Mouse (Mus musculus): ENCODE measurements around the gene Crisp2. TPM values are rescaled to one million over a fixed set of nuclear protein-coding genes. Genes with fewer than 3 reads are reported as not detected.

Gene Crisp2
- total RNA-seq (2014; rRNA removed; ENCODE audit: low replicate concordance) (not detected in 2 replicates), polyA plus RNA-seq (2015; fragmentation: Nextera tagmentation; extraction: Ambion mirVana) (not detected in 2 replicates)

DNA sequence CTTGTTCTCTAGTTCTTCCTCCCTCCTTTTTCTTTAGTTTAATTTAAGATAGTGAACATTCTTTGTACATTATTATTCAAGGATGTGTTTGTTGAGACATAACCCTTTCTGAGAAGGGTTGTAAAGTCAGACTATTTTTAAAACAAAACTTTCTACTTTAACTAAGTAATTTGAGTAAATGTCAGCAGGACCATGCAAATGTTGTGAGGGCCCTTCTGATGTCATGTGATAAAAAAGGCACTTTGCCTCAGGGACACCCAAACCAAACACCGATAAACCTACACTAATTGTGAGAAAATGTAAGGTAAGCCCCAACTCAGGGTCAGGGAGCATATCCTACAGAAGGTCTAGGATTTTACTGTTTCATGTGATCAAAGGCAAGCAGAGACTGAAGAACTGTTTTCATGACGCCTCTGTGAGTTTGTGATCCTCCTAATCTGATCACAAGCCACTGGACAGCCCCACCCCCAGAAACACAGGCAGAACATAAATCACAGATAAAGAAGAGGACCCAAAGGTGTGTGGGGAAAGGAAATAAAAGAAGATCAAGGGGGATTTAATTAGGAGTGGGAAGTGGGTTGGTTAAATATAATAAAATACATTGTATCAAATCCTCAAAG is at the start of gene Crisp2:
TSS of gene Crisp2 (minus strand) at position 51 of the 620 bp plus-strand sequence.
- no peak within 1 kb of the TSS for H3K4me2 ChIP-seq (ENCODE audit: low read depth, low read length)
- DNase-seq (ENCODE audit: low spot score) (no peak), ATAC-seq (ENCODE audit: insufficient read depth, low read depth) (no peak)
- H3K9ac ChIP-seq (replicated peaks; ENCODE audit: low read depth, low read length), result no peak within 1 kb of the TSS
- WGBS, result 52% methylated on average over 2 of the region's 2 CpGs
- H3K4me1 ChIP-seq (ENCODE audit: control insufficient read depth, insufficient read depth), result no peaks in the 10 kb centered on the region
- no peak within 1 kb of the TSS for H3K4me3 ChIP-seq (ENCODE audit: low read depth, low read length)
- no peak within 1 kb of the TSS for H3K27ac ChIP-seq (ENCODE audit: low read depth)
- TF ChIP-seq CTCF (IDR thresholded peaks at IDR 0.05; ENCODE audit: low read depth), result no peak
- no peak for TF ChIP-seq EP300 (IDR thresholded peaks at IDR 0.05; ENCODE audit: low read depth)
- H3K27me3 ChIP-seq (ENCODE audit: control insufficient read depth, insufficient read depth, low read length), result no peaks in the 10 kb centered on the region
- no peaks in the 10 kb centered on the region for H3K36me3 ChIP-seq (replicated peaks; ENCODE audit: control insufficient read depth, insufficient read depth, low read length)
- no peaks in the 10 kb centered on the region for H3K9me3 ChIP-seq (replicated peaks; ENCODE audit: control insufficient read depth, low read length)

DNA sequence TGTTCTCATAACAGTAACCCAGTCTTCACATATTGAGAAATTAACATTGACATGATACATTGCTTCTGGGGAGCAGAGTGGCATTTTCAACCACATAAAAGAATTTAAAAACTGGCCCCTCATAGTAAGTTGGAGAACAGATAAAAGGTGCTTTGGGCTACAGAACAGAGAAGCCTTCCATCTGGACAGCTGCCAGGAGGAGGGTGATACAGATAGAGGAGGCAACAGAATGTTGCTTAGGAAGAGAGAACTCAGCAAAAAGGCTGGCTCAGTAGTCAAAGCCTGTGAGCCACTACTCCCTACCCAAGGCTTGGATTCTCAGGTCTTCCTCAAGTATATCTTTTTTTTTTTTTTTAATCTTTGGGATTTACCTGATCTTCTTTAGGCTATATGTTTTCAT is 48.3 kb upstream of the Crisp2 start:
- DNase-seq (ENCODE audit: low spot score), result no peak
- Histone ChIP-seq H3K27ac (ENCODE audit: low read depth) (no peak overlapping the region), H3K27me3 (ENCODE audit: control insufficient read depth, insufficient read depth, low read length) (no peaks in the 10 kb centered on the region), H3K36me3 (replicated peaks; ENCODE audit: control insufficient read depth, insufficient read depth, low read length) (no peaks in the 10 kb centered on the region), H3K4me1 (ENCODE audit: control insufficient read depth, insufficient read depth) (no peaks in the 10 kb centered on the region), H3K9me3 (replicated peaks; ENCODE audit: control insufficient read depth, low read length) (no peaks in the 10 kb centered on the region), H3K9ac (replicated peaks; ENCODE audit: low read depth, low read length) (no peak overlapping the region), H3K4me3 (ENCODE audit: low read depth, low read length) (no peak overlapping the region), H3K4me2 (ENCODE audit: low read depth, low read length) (no peak overlapping the region)
- no peak for ATAC-seq (ENCODE audit: insufficient read depth, low read depth)
- TF ChIP-seq CTCF (IDR thresholded peaks at IDR 0.05; ENCODE audit: low read depth) (no peak), EP300 (IDR thresholded peaks at IDR 0.05; ENCODE audit: low read depth) (no peak)

DNA sequence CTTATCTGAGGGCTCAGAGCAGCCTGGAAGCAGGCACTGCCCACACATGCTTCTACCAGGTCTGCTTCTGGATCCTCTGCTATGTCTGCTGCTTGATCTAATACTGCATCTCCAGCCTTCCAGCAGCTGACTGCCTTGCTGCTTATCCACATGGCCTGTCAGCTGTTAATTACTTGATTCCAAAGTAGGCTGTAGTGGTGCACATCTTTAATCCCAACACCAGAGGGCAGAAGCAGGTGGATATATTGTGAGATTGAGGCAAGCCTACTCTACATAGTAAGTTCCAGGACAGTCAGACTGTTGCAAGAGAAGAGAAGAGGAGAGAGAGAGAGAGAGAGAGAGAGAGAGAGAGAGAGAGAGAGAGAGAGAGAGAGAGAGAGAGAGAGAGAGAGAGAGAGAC is 30.5 kb upstream of the Crisp2 start:
- DNase-seq (ENCODE audit: low spot score), result peak; percentile 54
- Histone ChIP-seq H3K27me3 (ENCODE audit: control insufficient read depth, insufficient read depth, low read length) (no peaks in the 10 kb centered on the region), H3K27ac (ENCODE audit: low read depth) (no peak overlapping the region), H3K9ac (replicated peaks; ENCODE audit: low read depth, low read length) (no peak overlapping the region), H3K36me3 (replicated peaks; ENCODE audit: control insufficient read depth, insufficient read depth, low read length) (no peaks in the 10 kb centered on the region), H3K4me3 (ENCODE audit: low read depth, low read length) (no peak overlapping the region), H3K4me2 (ENCODE audit: low read depth, low read length) (no peak overlapping the region), H3K4me1 (ENCODE audit: control insufficient read depth, insufficient read depth) (no peaks in the 10 kb centered on the region), H3K9me3 (replicated peaks; ENCODE audit: control insufficient read depth, low read length) (no peaks in the 10 kb centered on the region)
- TF ChIP-seq CTCF (IDR thresholded peaks at IDR 0.05; ENCODE audit: low read depth) (peak; percentile 74), EP300 (IDR thresholded peaks at IDR 0.05; ENCODE audit: low read depth) (no peak)
- no peak for ATAC-seq (ENCODE audit: insufficient read depth, low read depth)

DNA sequence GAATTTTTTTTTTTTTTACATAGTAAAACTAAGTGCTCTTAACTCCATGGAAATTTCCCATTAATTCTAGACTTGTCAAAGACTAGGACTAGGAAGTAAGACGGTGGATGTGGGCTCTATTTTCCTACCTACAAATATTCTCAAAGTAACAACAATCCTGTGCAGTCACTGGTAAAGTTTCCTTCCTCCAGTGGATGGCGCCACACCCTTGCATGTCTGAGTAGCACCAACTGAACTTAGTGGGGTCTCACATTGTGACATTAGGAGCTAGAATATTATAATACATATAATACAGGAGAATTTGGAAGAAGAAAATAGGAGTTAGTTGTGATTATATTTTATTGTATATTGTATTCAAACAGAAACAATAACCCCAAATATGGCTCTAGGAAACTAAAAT is 25.1 kb upstream of the Crisp2 start:
- no peaks in the 10 kb centered on the region for H3K9me3 ChIP-seq (replicated peaks; ENCODE audit: control insufficient read depth, low read length)
- no peak overlapping the region for H3K9ac ChIP-seq (replicated peaks; ENCODE audit: low read depth, low read length)
- ATAC-seq (ENCODE audit: insufficient read depth, low read depth) (no peak), DNase-seq (ENCODE audit: low spot score) (no peak)
- no peaks in the 10 kb centered on the region for H3K27me3 ChIP-seq (ENCODE audit: control insufficient read depth, insufficient read depth, low read length)
- no peaks in the 10 kb centered on the region for H3K4me1 ChIP-seq (ENCODE audit: control insufficient read depth, insufficient read depth)
- no peak for TF ChIP-seq EP300 (IDR thresholded peaks at IDR 0.05; ENCODE audit: low read depth)
- peak; percentile 15; the same call in 1 of the 2 replicates for TF ChIP-seq CTCF (IDR thresholded peaks at IDR 0.05; ENCODE audit: low read depth)
- H3K4me3 ChIP-seq (ENCODE audit: low read depth, low read length), result no peak overlapping the region
- H3K27ac ChIP-seq (ENCODE audit: low read depth), result no peak overlapping the region
- H3K4me2 ChIP-seq (ENCODE audit: low read depth, low read length), result no peak overlapping the region
- no peaks in the 10 kb centered on the region for H3K36me3 ChIP-seq (replicated peaks; ENCODE audit: control insufficient read depth, insufficient read depth, low read length)
- WGBS, result 35% methylated on average over 2 of the region's 2 CpGs

DNA sequence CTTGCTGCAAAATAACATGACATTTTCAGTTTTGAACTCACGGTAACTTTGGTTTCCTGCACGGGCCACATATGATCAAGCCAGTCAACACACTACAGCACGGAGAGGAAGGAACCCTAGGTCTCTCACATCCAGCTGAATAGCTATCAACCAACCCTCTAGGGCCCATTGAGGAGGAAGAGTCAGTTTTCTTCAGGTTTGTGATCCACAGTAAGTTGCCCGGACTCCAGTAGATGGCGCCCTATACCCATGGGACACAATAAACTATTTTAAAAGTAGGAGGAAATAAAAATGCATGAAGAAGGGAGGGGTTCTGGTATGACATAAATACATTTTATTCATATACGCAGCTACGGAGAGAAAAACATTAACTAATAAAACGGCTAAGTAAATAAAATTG is 17.7 kb upstream of the Crisp2 start:
- H3K36me3 ChIP-seq (replicated peaks; ENCODE audit: control insufficient read depth, insufficient read depth, low read length), result no peaks in the 10 kb centered on the region
- no peak overlapping the region for H3K4me2 ChIP-seq (ENCODE audit: low read depth, low read length)
- no peak for ATAC-seq (ENCODE audit: insufficient read depth, low read depth)
- H3K27ac ChIP-seq (ENCODE audit: low read depth), result no peak overlapping the region
- no peak for DNase-seq (ENCODE audit: low spot score)
- H3K27me3 ChIP-seq (ENCODE audit: control insufficient read depth, insufficient read depth, low read length), result no peaks in the 10 kb centered on the region
- no peak overlapping the region for H3K9ac ChIP-seq (replicated peaks; ENCODE audit: low read depth, low read length)
- TF ChIP-seq CTCF (IDR thresholded peaks at IDR 0.05; ENCODE audit: low read depth), result peak; percentile 57
- TF ChIP-seq EP300 (IDR thresholded peaks at IDR 0.05; ENCODE audit: low read depth), result no peak
- H3K9me3 ChIP-seq (replicated peaks; ENCODE audit: control insufficient read depth, low read length), result no peaks in the 10 kb centered on the region
- no peaks in the 10 kb centered on the region for H3K4me1 ChIP-seq (ENCODE audit: control insufficient read depth, insufficient read depth)
- WGBS, result 42% methylated on average over 8 of the region's 8 CpGs
- no peak overlapping the region for H3K4me3 ChIP-seq (ENCODE audit: low read depth, low read length)

DNA sequence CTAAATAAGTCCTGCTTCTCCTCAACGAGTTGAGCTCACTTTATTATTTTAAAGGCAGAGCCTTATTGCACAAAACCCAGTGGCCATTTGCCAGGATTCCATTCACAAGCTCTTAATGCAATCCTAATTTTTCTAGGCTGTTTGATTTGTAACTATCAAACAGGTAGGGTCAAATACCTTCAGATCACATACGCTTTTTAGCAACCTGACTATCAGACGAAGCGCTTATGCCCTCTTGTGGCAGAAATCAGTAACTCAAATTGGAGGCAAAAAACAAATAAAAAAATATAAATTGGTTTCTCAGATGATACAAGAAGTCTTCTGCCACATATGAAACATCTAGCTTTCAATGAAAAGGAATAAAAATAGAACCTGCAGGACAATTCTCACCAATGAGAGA is 17.0 kb upstream of the Crisp2 start:
- TF ChIP-seq CTCF (IDR thresholded peaks at IDR 0.05; ENCODE audit: low read depth), result peak; percentile 28; the same call in 1 of the 2 replicates
- no peak for TF ChIP-seq EP300 (IDR thresholded peaks at IDR 0.05; ENCODE audit: low read depth)
- DNase-seq (ENCODE audit: low spot score) (no peak), ATAC-seq (ENCODE audit: insufficient read depth, low read depth) (no peak)
- WGBS, result 25% methylated on average over 4 of the region's 4 CpGs
- H3K27ac ChIP-seq (ENCODE audit: low read depth), result no peak overlapping the region
- no peak overlapping the region for H3K4me3 ChIP-seq (ENCODE audit: low read depth, low read length)
- H3K9me3 ChIP-seq (replicated peaks; ENCODE audit: control insufficient read depth, low read length), result no peaks in the 10 kb centered on the region
- no peak overlapping the region for H3K9ac ChIP-seq (replicated peaks; ENCODE audit: low read depth, low read length)
- H3K4me2 ChIP-seq (ENCODE audit: low read depth, low read length), result no peak overlapping the region
- no peaks in the 10 kb centered on the region for H3K36me3 ChIP-seq (replicated peaks; ENCODE audit: control insufficient read depth, insufficient read depth, low read length)
- no peaks in the 10 kb centered on the region for H3K27me3 ChIP-seq (ENCODE audit: control insufficient read depth, insufficient read depth, low read length)
- no peaks in the 10 kb centered on the region for H3K4me1 ChIP-seq (ENCODE audit: control insufficient read depth, insufficient read depth)
